Mouse (Mus musculus): ENCODE measurements around the gene Prkab1.

The Prkab1 gene

DNA sequence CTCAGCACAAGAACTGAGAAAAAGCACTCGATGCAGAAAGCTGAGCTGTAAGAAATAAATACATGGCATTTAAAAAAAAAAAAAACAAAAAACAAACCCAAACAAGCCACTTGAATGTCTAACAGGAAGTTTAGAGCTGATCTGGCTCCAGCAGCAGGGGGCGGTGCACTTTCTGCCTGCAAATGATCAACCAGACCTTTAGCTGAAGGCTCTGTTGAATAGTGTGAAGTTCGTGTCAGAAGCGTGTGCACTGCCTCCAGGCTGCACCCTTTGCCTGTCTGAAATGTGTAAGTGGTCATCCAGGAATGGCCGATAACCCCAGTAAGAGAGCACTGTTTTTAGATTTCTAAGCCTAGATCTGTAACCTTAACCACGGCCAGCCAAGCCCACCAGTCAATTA lies 5.5 kb downstream of the Prkab1 start:
- no peak for DNase-seq (ENCODE audit: extremely low read depth, insufficient read length, low spot score)

GRCm38 (mm10) chr5:116018196-116018595 lies 6.1 kb downstream of the Prkab1 start:
- DNase-seq (ENCODE audit: extremely low read depth, insufficient read length, low spot score): no peak

DNA sequence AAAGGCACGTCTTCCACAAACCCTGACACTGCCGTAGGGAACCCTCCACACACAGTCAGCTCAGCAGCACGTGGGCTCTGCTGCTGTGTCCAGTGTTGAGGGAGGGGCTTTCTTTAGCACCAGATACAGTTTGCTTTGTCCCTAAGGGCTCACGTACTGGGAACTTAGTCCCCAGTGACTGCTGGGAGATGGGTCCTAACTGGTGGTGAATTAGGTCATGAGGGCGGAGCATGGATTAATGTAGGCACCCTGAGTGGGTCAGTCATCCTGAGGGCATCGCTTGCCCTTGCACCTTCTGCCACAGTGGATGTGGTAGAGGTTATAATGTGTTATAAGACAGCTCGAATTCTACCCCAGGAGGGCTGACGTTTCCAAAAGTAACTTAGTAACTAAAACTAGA lies 6.9 kb downstream of the Prkab1 start:
- DNase-seq (ENCODE audit: extremely low read depth, insufficient read length, low spot score): no peak

DNA sequence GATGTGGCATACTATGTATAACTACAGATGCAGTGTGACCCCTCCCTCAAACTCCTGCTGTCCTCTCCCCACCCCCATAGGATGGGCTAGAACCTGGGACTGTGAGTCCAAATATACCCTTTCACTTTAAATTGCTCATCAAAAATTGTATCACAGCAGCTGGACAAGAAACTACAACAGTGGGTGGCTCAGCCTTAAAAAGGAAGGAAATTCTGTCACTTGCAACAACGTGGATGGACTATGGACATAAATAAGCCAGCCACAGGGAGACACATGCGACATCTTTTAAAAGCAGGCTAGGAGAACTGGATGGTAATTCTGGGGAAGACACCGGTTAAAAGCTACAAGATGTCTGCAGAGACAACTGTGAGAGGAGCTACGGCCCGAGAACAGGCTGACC lies 7.8 kb downstream of the Prkab1 start:
- DNase-seq (ENCODE audit: extremely low read depth, insufficient read length, low spot score): no peak

DNA sequence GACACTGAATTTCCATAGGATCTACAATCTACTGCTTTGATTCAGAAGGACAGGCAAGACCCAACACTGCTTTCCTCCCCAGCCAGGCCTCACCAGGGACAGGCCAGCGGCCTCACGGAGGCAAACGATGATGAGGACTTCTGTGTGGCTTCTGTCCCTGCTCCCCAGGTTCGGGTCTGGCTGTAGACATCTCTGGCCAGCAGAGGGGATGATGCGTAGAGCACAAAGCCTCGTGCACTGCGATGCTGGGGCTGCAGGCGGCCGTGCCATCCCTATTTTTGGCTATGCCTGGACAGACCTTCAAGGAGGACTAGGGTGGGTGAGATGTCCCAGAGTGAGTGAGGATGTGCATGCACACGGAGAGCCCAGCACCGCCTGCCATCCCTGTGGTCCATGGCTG lies 10.1 kb downstream of the Prkab1 start:
- no peak for DNase-seq (ENCODE audit: extremely low read depth, insufficient read length, low spot score)

- DNase-seq (ENCODE audit: extremely low read depth, insufficient read length, low spot score): no peak
Observed at GRCm38 (mm10) chr5:116013821-116014220, 10.5 kb downstream of the Prkab1 start.

DNA sequence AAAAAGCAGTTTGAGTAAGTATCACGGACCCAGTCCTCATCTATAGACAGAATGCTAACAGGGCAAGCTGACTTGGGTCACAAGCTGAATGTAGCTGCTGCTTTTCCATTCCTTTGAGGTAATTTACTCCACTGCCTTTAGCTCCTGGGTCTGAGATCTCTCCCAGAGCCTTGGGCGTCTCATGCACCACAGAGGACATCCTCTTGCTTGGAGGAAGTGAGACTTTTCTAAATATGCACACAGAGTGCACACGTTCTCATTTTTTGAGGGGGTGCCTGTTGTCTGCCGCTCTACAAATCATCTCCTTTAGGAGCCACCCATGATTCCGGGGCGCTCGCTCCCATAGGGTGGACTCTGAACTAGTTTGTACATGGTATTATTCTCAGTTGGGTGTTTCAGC lies 11.8 kb downstream of the Prkab1 start:
- DNase-seq (ENCODE audit: extremely low read depth, insufficient read length, low spot score): no peak

GRCm38 (mm10) chr5:116011700-116012099 lies 12.6 kb downstream of the Prkab1 start:
- DNase-seq (ENCODE audit: extremely low read depth, insufficient read length, low spot score): no peak

DNA sequence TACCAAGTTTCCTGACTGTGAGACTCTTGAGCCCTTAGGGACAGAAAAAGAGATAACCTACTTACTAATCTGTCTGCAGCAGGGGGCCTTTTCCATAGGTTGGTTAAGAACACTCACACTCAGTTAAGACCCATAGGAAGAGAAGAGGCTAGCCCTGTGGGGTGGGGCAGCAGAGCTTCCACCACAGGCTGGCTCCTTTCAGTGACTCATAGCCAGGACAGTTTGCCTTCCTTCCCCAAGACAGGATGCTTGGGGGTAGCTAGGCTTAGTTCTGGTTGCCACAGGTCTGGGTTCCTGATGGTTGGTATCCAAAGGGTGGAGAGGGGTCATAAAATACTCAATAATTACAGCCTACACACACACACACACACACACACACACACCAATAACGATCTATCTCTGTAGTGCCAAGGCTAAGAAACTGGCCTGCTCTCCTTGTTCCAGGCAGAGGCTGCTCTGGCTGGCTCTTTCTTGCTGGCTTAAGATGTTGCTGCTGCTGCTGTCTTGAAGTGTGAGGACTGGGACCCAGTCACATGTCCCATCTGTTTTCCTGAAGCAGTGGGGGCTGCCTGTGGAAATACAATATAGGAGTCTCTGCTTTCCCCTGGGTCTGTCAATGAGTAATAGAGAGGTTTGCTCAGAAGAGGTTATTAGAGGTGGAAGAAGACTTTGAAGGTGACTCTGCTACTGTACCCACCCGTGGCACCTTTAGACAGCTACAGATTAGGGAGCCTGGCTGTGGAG lies 14.3 kb downstream of the Prkab1 start:
- no peak for DNase-seq (ENCODE audit: extremely low read depth, insufficient read length, low spot score)

DNA sequence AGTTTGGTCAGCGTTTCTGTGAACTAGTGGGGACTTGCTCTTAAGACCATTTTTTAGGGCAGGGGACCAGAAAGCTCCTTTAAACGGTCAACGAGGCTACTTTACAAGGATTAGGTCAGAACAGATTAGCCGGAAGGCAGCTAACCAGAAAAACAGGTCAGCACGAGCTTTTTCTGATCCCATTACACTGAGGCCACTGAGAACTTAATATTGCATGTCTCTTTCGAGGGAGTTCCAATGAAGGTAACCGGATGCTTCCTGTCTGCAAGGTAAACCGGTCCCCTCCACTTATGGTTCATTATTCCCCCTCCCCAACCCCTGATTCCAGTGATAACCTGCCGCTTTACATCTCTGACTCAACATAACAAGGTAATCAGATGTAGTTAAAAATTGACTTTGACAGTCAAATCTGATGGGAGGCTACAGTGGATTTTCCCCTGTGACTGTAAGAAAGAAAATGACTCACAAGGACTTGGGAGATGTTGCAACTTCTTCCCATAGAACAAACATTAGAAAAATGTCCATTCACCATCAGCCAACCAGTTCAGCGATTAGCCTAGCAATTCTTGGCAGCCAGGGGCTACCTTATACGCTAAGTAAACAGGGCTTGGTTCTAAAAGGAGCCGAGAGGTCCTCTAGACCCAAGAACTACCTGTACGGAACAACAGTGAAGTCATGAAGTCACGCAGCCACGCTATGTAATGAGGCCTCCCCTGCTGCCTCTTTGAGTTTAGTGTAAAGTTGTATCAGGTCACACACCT lies 15.0 kb downstream of the Prkab1 start:
- DNase-seq (ENCODE audit: extremely low read depth, insufficient read length, low spot score): peak; percentile 43

DNA sequence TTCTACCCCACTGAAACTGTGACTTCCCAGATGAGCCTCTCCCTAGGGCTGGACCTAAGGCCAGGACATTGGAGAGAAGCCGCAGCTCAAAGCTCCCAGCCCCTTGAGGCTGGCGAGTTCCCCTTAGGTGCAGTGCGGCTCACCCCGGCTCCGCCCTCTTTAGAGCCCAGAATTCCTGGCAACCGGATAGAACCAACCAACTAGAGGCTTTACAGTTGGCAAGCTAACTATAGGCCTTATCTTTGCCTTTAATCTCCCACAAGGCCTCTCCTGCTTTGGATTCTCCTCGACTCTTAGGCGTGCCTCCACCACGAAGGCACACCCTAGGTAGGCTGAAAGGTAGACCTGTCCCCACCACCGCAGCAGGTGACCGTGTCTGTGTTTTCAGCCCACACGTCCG lies 16.6 kb downstream of the Prkab1 start:
- DNase-seq (ENCODE audit: extremely low read depth, insufficient read length, low spot score): no peak

DNA sequence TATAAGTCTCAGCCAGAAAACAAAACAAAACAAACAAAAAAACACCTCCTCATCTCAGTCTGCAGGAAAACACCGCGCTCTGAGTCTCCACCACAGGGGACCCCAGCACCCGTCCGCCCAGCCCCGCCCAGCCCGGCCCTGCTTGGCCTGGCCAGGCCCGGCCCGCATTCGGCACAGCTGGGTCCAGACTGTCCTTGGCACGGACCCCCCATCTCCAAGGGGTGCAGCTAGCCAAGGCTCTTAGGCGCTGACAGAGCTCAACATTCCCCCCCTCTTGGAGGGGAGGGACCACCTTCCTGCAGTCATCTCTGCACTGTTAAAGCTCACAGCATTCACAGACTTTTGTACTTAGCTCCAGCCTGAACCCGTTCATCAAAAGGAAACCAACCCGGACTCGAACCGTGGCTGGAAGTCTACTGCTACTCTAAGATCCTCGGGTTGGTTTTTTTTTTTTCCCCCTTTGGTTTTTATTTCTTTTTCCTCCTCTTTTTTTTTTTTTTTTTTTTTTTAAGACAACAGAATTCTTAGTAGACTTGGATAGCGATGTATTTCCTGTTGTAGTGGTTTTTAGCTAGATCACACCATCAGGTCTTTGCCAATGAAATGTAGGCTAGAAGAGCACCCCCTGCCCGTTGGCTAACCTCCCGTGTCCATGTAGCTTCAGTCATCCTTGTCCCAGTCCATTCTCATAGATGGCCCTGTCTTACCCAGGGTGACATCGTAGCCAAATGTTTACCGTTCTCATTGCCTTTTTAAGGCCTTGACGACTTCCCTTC lies 17.8 kb downstream of the Prkab1 start:
- no peak for DNase-seq (ENCODE audit: extremely low read depth, insufficient read length, low spot score)

GRCm38 (mm10) chr5:116004271-116004670 lies 20.0 kb downstream of the Prkab1 start:
- no peak for DNase-seq (ENCODE audit: extremely low read depth, insufficient read length, low spot score)

- DNase-seq (ENCODE audit: extremely low read depth, insufficient read length, low spot score): no peak
Observed at GRCm38 (mm10) chr5:116003825-116004224, 20.5 kb downstream of the Prkab1 start.

GRCm38 (mm10) chr5:116003154-116003553 lies 21.2 kb downstream of the Prkab1 start:
- no peak for DNase-seq (ENCODE audit: extremely low read depth, insufficient read length, low spot score)

DNA sequence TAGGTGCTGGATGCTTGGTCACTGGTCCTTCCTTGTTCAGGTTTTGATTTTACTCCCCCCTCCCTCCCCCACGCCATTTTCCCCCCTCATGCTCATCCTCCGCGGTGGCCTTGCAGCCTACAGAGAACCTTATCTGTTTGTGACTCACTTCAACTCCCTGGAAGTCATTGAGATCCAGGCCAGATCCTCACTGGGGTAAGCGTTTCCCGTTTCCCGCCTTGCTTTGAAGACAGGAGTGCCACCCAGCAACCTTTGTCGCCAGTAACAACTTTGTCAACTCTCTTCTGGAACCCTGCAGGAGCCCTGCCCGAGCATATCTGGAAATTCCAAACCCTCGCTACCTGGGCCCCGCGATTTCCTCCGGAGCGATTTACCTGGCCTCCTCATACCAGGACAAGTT lies 26.9 kb downstream of the Prkab1 start:
- no peak for DNase-seq (ENCODE audit: extremely low read depth, insufficient read length, low spot score)

- no peak for DNase-seq (ENCODE audit: extremely low read depth, insufficient read length, low spot score)
Observed at GRCm38 (mm10) chr5:115994101-115994500, 30.2 kb downstream of the Prkab1 start.

GRCm38 (mm10) chr5:115991717-115992116 lies 32.6 kb downstream of the Prkab1 start:
- no peak for DNase-seq (ENCODE audit: extremely low read depth, insufficient read length, low spot score)

DNA sequence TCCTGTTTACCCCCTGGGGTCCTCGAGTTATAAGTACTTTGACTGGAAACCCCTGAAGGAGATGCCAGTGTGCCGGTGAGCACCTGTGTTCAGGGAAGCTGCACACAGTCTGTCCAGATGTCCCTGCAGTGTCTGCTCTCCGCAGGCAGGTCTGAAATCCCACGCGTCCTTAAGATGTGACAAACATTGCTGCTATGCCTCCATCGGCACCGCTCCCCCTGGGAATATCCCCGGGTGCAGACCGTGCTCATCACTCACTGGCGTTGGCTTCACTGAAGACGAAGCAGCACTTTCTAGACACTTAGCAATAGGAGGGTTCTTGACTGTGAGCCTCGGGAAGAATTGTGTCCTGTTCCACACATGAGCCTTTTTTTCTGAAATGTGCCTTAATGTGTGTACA lies 37.0 kb downstream of the Prkab1 start:
- no peak for DNase-seq (ENCODE audit: extremely low read depth, insufficient read length, low spot score)

DNA sequence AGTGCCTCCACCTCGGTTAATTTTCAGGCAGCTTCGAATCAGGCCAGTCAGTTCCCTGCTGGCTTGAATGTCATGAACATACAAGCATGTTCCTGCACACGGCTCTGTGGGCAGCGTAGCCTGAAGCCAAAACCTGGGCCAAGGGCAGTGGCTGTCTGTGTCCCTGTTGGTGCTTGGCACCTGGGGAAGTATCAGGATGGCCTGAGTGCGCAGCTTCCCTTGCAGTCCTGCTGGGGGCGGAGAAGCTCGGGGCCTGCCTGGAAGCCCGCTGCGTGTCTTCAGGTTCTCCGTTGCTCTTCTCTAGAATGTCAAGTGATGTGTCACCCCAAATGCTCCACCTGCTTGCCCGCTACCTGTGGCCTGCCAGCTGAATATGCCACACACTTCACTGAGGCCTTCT lies 39.2 kb downstream of the Prkab1 start:
- DNase-seq (ENCODE audit: extremely low read depth, insufficient read length, low spot score): no peak

DNA sequence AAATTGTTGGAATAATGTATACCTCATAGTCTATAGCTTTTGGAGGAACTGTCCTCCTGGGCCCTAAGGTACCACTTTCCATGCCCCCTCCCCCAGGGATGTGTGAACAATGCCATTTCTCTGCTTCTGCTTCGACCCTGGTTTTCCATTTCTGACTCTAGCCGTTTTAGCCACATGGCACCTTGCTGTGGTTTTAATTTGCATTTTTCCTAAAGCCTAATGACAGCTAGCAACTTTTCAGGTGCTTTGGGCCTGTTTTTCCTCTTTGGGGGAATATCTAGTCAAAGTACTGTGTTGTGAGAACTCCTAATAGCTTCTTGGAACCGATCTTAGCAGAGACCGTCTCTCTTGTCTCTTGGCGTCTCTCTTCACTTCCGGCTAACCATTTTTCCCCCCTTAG lies 39.9 kb downstream of the Prkab1 start:
- DNase-seq (ENCODE audit: extremely low read depth, insufficient read length, low spot score): no peak
